Mouse (Mus musculus): Measurements from ENCODE around the gene Cbarp.

The Cbarp gene

DNA sequence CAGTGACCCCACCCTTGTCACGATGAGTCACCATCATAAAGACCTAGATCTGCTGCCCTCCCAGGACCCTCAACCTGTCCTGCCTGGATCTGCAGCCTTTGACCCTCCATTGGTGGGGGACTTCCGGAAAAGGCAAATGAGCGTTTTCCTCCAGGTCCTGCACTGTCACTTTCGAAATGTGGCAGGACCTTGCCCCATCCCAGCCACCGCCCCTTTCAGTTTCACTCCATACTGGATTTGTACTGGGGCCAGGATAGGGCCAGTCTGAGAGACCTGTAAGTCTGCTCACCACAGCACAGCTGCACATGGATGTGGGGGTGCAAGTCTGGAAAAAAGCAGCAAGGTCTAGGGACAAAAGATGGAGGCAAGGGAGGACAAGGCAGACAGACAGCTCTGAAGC, 42.0 kb downstream of the Cbarp start:
- DNase-seq (ENCODE audit: low spot score in 2 of 2): no peak

GRCm38 (mm10) chr10:80097275-80097674, 43.4 kb downstream of the Cbarp start:
- no peak for DNase-seq (ENCODE audit: low spot score in 2 of 2)

GRCm38 (mm10) chr10:80095547-80095946, 45.1 kb downstream of the Cbarp start:
- DNase-seq (ENCODE audit: low spot score in 2 of 2): no peak

GRCm38 (mm10) chr10:80094684-80095083, 46.0 kb downstream of the Cbarp start:
- no peak for DNase-seq (ENCODE audit: low spot score in 2 of 2)

GRCm38 (mm10) chr10:80094085-80094484, 46.5 kb downstream of the Cbarp start:
- DNase-seq (ENCODE audit: low spot score in 2 of 2): no peak

DNA sequence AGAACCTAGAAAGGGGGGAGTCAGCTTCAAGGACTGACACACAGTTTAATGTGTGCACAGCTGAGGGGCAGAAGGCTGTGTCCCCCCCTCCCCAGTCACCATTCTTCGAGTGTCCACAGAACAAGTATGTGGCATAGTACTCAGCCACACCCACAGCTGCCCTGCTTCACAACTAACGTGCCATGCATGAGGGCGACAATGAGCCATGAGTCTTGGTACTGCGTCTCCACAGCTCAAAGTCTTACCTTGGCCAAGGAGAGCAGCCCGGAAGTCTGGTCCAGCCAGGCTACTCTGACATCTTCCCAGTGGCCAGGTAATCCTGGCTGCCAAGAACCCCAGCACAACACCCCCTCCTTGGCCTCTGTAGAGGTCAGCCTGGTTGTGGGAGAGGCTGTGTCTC, 47.9 kb downstream of the Cbarp start:
- no peak for DNase-seq (ENCODE audit: low spot score in 2 of 2)

- DNase-seq (ENCODE audit: low spot score in 2 of 2): no peak
Observed at GRCm38 (mm10) chr10:80091527-80091926, 49.1 kb downstream of the Cbarp start.

DNA sequence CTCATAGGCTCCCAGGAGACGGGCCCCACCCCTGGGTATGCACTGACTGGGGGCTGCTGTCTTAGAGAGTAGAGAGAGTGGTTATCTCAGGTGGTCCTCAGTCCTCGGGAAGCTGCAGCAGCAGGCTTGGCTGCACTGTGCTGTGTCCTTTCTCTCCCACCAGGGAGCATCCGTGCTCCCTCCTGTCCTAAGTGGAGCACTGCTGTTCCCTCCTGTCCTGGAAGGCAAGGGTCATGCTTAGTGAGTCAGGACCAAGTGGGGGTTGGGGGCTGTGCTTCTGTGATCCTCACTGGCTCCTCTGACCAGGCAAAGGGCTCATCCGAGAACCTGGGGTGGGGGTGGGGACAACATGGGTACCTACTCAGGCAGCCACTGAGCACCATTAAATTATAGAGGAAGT, 51.5 kb downstream of the Cbarp start:
- no peak for DNase-seq (ENCODE audit: low spot score in 2 of 2)

DNA sequence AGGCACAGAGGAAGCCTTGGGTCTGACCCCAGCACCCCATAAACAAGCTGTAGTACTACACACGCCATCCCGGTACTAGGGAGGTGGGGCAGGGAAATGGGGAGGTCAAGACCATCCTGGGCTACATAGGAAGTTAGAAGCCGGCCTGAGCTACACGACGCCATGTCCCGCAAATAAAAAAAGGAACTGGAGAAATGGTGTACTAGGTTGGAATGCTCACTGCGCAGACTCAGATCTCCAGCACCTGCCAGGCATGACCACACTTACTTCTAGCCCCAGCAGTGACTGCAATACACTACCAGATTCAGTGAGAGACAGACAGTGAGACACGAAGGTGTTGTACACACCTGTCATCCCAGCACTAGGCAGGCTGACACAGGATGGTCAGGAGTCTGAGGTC, 53.2 kb downstream of the Cbarp start:
- DNase-seq (ENCODE audit: low spot score in 2 of 2): no peak

- DNase-seq (ENCODE audit: low spot score in 2 of 2): no peak
Observed at GRCm38 (mm10) chr10:80086847-80087246, 53.8 kb downstream of the Cbarp start.

- no peak for DNase-seq (ENCODE audit: low spot score in 2 of 2)
Observed at GRCm38 (mm10) chr10:80084817-80085487, 55.7 kb downstream of the Cbarp start.

- DNase-seq (ENCODE audit: low spot score in 2 of 2): no peak
Observed at GRCm38 (mm10) chr10:80081075-80081474, 59.6 kb downstream of the Cbarp start.

Measured in urinary bladder, postnatal 4 days (tissue).